Mouse (Mus musculus) kidney, postnatal 0 days (tissue): ENCODE measurements around the gene Tekt1. TPM values are rescaled to one million over a fixed set of nuclear protein-coding genes. Genes with fewer than 3 reads are reported as not detected.
A peak's percentile ranks its signal among the peaks of the same experiment; 100 is the strongest.

Experiments used
- ATAC-seq: fragments of 200-750 bp; cut with Nextera tagmentation; replicated peaks from 2 replicates; pipeline ENCODE4 v1.8.0; 2017; ENCODE audit warnings: low read depth, moderate number of reproducible peaks, moderate TSS enrichment, moderate library complexity; ENCODE audit not compliant: low FRiP score
- DNase-seq: peaks from one replicate; pipeline ENCODE4 v3.0.0-alpha.2; 2016; ENCODE audit warnings: low spot score
- H3K27ac ChIP-seq: fragments of 300-500 bp; sonication (generic); 2 replicates; pipeline ENCODE4 v1.5.1; 2014; ENCODE audit warnings: mild to moderate bottlenecking
- H3K27me3 ChIP-seq: fragments of 300-500 bp; sonication (generic); 2 replicates; pipeline ENCODE4 v1.6.1; 2014; ENCODE audit warnings: low read length, mixed read lengths; ENCODE audit not compliant: insufficient read depth
- H3K36me3 ChIP-seq: fragments of 300-500 bp; sonication (generic); 2 replicates; pipeline ENCODE4 v1.6.1; 2014; ENCODE audit warnings: low read length, mixed read lengths; ENCODE audit not compliant: insufficient read depth
- H3K4me1 ChIP-seq: fragments of 300-500 bp; sonication (generic); replicated peaks from 2 replicates; pipeline ENCODE4 v1.6.1; 2014; ENCODE audit warnings: antibody characterized with exemption, low read length, mixed read lengths; ENCODE audit not compliant: insufficient read depth
- H3K4me2 ChIP-seq: fragments of 300-500 bp; sonication (generic); 2 replicates; pipeline ENCODE4 v1.6.1; 2014; ENCODE audit warnings: mild to moderate bottlenecking, low read length, moderate library complexity, mixed read lengths
- H3K4me3 ChIP-seq: fragments of 300-500 bp; sonication (generic); replicated peaks from 2 replicates; pipeline ENCODE4 v1.5.1; 2014; ENCODE audit warnings: low read depth, low read length
- H3K9ac ChIP-seq: fragments of 300-500 bp; sonication (generic); 2 replicates; pipeline ENCODE4 v1.6.1; 2014; ENCODE audit warnings: low read depth, low read length
- H3K9me3 ChIP-seq: fragments of 300-500 bp; sonication (generic); replicated peaks from 2 replicates; pipeline ENCODE4 v1.6.1; 2016; ENCODE audit warnings: low read length, inconsistent platforms, mixed read lengths
- CTCF ChIP-seq: IDR thresholded peaks from 2 replicates; pipeline ENCODE4 v1.5.1; 2016; ENCODE audit warnings: antibody characterized with exemption, low read depth, mild to moderate bottlenecking, moderate library complexity
- WGBS: fragments of 180-500 bp; shearing (Covaris S2); extraction: QIAGEN DNeasy Blood & Tissue Kit; methylation state at CpG from one replicate; pipeline ENCODE4 v1.1.7; 2014; 5-methylcytosine and 5-hydroxymethylcytosine counted together
- polyA plus RNA-seq: library from polyadenylated mRNA; unstranded; fragments of >200 nt; fragmentation: Nextera tagmentation; extraction: Ambion mirVana; gene quantifications from 2 replicates; pipeline ENCODE4 v1.2.1, GENCODE M21; 2015

Gene Tekt1
- polyA plus RNA-seq, 1 experiment from 2014 or later, result 5.1 TPM

GRCm38 (mm10) chr11:72402017-72402416 lies 39.8 kb upstream of the Tekt1 start:
- Histone ChIP-seq H3K9me3 (no peaks in the 10 kb centered on the region), H3K9ac (no peak overlapping the region), H3K4me3 (no peak overlapping the region), H3K27ac (peak overlapping the region; percentile 85), H3K36me3 (peaks cover 18% of the 10 kb centered on the region; the same call in 1 of the 2 replicates), H3K27me3 (no peaks in the 10 kb centered on the region), H3K4me1 (peaks cover 39% of the 10 kb centered on the region), H3K4me2 (peak overlapping the region; percentile 31; the same call in 1 of the 2 replicates)
- 39% methylated on average over 5 of the region's 5 CpGs for WGBS
- TF ChIP-seq CTCF, result no peak
- ATAC-seq (peak; percentile 61), DNase-seq (peak; percentile 79)

- H3K36me3 ChIP-seq, result peaks cover 21% of the 10 kb centered on the region; the same call in 1 of the 2 replicates
- no peaks in the 10 kb centered on the region for H3K27me3 ChIP-seq
- DNase-seq (peak; percentile 75), ATAC-seq (peak; percentile 68)
- peak overlapping the region; percentile 85 for H3K27ac ChIP-seq
- no peaks in the 10 kb centered on the region for H3K9me3 ChIP-seq
- no peak overlapping the region for H3K4me3 ChIP-seq
- WGBS, result 41% methylated on average over 12 of the region's 12 CpGs
- TF ChIP-seq CTCF, result no peak
- H3K4me1 ChIP-seq, result peaks cover 32% of the 10 kb centered on the region
- peak overlapping the region; percentile 31; the same call in 1 of the 2 replicates for H3K4me2 ChIP-seq
- H3K9ac ChIP-seq, result 0 out of 2 replicates have a peak overlapping the region, but pooled peaks have one; percentile 4
Measured at GRCm38 (mm10) chr11:72401068-72401467, 38.8 kb upstream of the Tekt1 start.

- H3K4me1 ChIP-seq, result peaks cover 23% of the 10 kb centered on the region
- no peak overlapping the region for H3K9ac ChIP-seq
- no peak for TF ChIP-seq CTCF
Measured at GRCm38 (mm10) chr11:72397811-72398525, 35.7 kb upstream of the Tekt1 start.

GRCm38 (mm10) chr11:72397072-72397471 lies 34.8 kb upstream of the Tekt1 start:
- Histone ChIP-seq H3K9ac (no peak overlapping the region), H3K4me2 (no peak overlapping the region)

More at GRCm38 (mm10) chr11:72397811-72398525, 35.7 kb upstream of the Tekt1 start:
- Histone ChIP-seq H3K4me3 (no peak overlapping the region), H3K9me3 (no peaks in the 10 kb centered on the region), H3K27ac (0 out of 2 replicates have a peak overlapping the region, but pooled peaks have one; percentile 47), H3K36me3 (peaks cover 25% of the 10 kb centered on the region), H3K4me2 (no peak overlapping the region), H3K27me3 (no peaks in the 10 kb centered on the region)
- ATAC-seq (no peak), DNase-seq (no peak)
- WGBS, result 89% methylated on average over 8 of the region's 8 CpGs

GRCm38 (mm10) chr11:72396621-72397020 lies 34.4 kb upstream of the Tekt1 start:
- H3K4me2 ChIP-seq, result no peak overlapping the region
- no peak overlapping the region for H3K4me3 ChIP-seq
- H3K9ac ChIP-seq, result no peak overlapping the region
- H3K27me3 ChIP-seq, result no peaks in the 10 kb centered on the region
- no peak overlapping the region for H3K27ac ChIP-seq
- no peak for TF ChIP-seq CTCF
- ATAC-seq (no peak), DNase-seq (no peak)
- H3K9me3 ChIP-seq, result no peaks in the 10 kb centered on the region
- peaks cover 25% of the 10 kb centered on the region for H3K36me3 ChIP-seq
- peaks cover 13% of the 10 kb centered on the region for H3K4me1 ChIP-seq
- WGBS, result 65% methylated on average over 7 of the region's 7 CpGs

More at GRCm38 (mm10) chr11:72397072-72397471, 34.8 kb upstream of the Tekt1 start:
- no peak for TF ChIP-seq CTCF
- WGBS, result 58% methylated on average over 10 of the region's 10 CpGs
- peak overlapping the region; percentile 47; the same call in 1 of the 2 replicates for H3K27ac ChIP-seq
- H3K4me3 ChIP-seq, result no peak overlapping the region
- H3K36me3 ChIP-seq, result peaks cover 25% of the 10 kb centered on the region
- DNase-seq (peak; percentile 64), ATAC-seq (no peak)
- H3K4me1 ChIP-seq, result peaks cover 17% of the 10 kb centered on the region
- no peaks in the 10 kb centered on the region for H3K27me3 ChIP-seq
- no peaks in the 10 kb centered on the region for H3K9me3 ChIP-seq

- H3K4me3 ChIP-seq, result no peak overlapping the region
- H3K27ac ChIP-seq, result no peak overlapping the region
- H3K9me3 ChIP-seq, result no peaks in the 10 kb centered on the region
- H3K4me2 ChIP-seq, result no peak overlapping the region
- H3K36me3 ChIP-seq, result peaks cover 25% of the 10 kb centered on the region
- H3K27me3 ChIP-seq, result no peaks in the 10 kb centered on the region
- peaks cover 3% of the 10 kb centered on the region for H3K4me1 ChIP-seq
- 69% methylated on average over 6 of the region's 6 CpGs for WGBS
- no peak overlapping the region for H3K9ac ChIP-seq
- no peak for TF ChIP-seq CTCF
- no peak for DNase-seq
- no peak for ATAC-seq
Measured at GRCm38 (mm10) chr11:72395652-72396051, 33.4 kb upstream of the Tekt1 start.
